Mouse (Mus musculus): ENCODE data around the gene Adgre1. TPM values are rescaled to one million over a fixed set of nuclear protein-coding genes. Genes with fewer than 3 reads are reported as not detected.

The Adgre1 gene
- polyA plus RNA-seq, 1 experiment, result 22.2 TPM

Other genes with a start within 250 kb of the Adgre1 start
- gene Cd70, start 208.9 kb upstream of the Adgre1 start, polyA plus RNA-seq (2012; rRNA removed), result not detected in 2 replicates
- 0.24 and 0.32 TPM in 2 replicates for gene Tnfsf14, start 164.5 kb upstream of the Adgre1 start, polyA plus RNA-seq (2012; rRNA removed)
- gene C3, start 130.6 kb upstream of the Adgre1 start, polyA plus RNA-seq (2012; rRNA removed), result 194 and 273 TPM in 2 replicates
- gene Gpr108, start 110.2 kb upstream of the Adgre1 start, polyA plus RNA-seq (2012; rRNA removed), result 77.8 and 78.2 TPM in 2 replicates
- gene Trip10, start 109.2 kb upstream of the Adgre1 start, polyA plus RNA-seq (2012; rRNA removed), result 27.5 and 33.1 TPM in 2 replicates
- 2.9 and 3.1 TPM in 2 replicates for gene Vav1, start 79.6 kb upstream of the Adgre1 start, polyA plus RNA-seq (2012; rRNA removed)
- gene Vmn2r120, start 186.8 kb downstream of the Adgre1 start, polyA plus RNA-seq (2012; rRNA removed), result not detected in 2 replicates